Mouse (Mus musculus) small intestine, adult 2 months (tissue): ENCODE results near the gene Nup88.

ENCODE experiments used
- CTCF ChIP-seq: fragments of 200-500 bp; IDR thresholded peaks from 2 replicates; pipeline ENCODE4 v1.5.1; 2012; ENCODE audit warnings: low read depth, mild to moderate bottlenecking, control low read depth, inconsistent platforms, low read length, moderate library complexity, mixed read lengths; ENCODE audit not compliant: insufficient replicate concordance, insufficient read length; ENCODE audit errors: extremely low read depth
- POLR2A ChIP-seq: fragments of 200-500 bp; IDR thresholded peaks from 2 replicates; pipeline ENCODE4 v1.6.1; 2012; ENCODE audit warnings: low read depth, mild to moderate bottlenecking, control low read depth, inconsistent platforms, low read length, moderate library complexity

GRCm38 (mm10) chr11:70982030-70982429, 12.3 kb upstream of the Nup88 start:
- no peak for TF ChIP-seq POLR2A
- no peak for TF ChIP-seq CTCF
